Mouse (Mus musculus) MEL (cell line): ENCODE data around the gene Gm49383. TPM values are rescaled to one million over a fixed set of nuclear protein-coding genes. Genes with fewer than 3 reads are reported as not detected.
"Not testable (repeated sequence)": the region's sequence is repeated elsewhere in the genome, so short reads cannot be mapped to it uniquely, and the experiment has no call there.

Experiments
- DNase-seq: peaks from one replicate; pipeline ENCODE4 v3.0.0; 2011; ENCODE audit warnings: low read depth, low spot score
- H3K27ac ChIP-seq: 2 replicates; pipeline ENCODE4 v1.5.1; 2012; ENCODE audit warnings: low read depth, mild to moderate bottlenecking, control low read depth, low read length, moderate library complexity; ENCODE audit not compliant: control insufficient read depth
- H3K27me3 ChIP-seq, 2 experiments: fragments of 150-350 bp in 1 of 2; sonication (generic) in 1 of 2; 2 replicates each; pipeline ENCODE4 v1.6.1; 2012; ENCODE audit warnings: low read length in 2 of 2, mild to moderate bottlenecking in 2 of 2, improper control_type of control experiment in 1 of 2, moderate library complexity in 1 of 2; ENCODE audit not compliant: insufficient read depth in 2 of 2, control insufficient read depth in 1 of 2
- H3K36me3 ChIP-seq, 2 experiments: 2 replicates each; pipeline ENCODE4 v1.6.1; 2012 to 2014; ENCODE audit warnings: low read length in 2 of 2, improper control_type of control experiment in 1 of 2, inconsistent platforms in 1 of 2, mild to moderate bottlenecking in 1 of 2; ENCODE audit not compliant: insufficient read depth in 2 of 2, control insufficient read depth in 1 of 2
- H3K4me1 ChIP-seq, 2 experiments: fragments of 150-350 bp in 1 of 2; sonication (generic) in 1 of 2; 2 replicates each; pipeline ENCODE4 v1.6.1; 2012; ENCODE audit warnings: low read length in 2 of 2, improper control_type of control experiment in 1 of 2, mild to moderate bottlenecking in 1 of 2; ENCODE audit not compliant: insufficient read depth in 2 of 2, control insufficient read depth in 1 of 2
- H3K4me3 ChIP-seq, 2 experiments: fragments of 150-350 bp in 1 of 2; sonication (generic) in 1 of 2; 2 replicates each; pipeline ENCODE4 v1.5.1; 2012; ENCODE audit warnings: low read depth in 2 of 2, low read length in 2 of 2, mild to moderate bottlenecking in 2 of 2, moderate library complexity in 2 of 2, control low read depth in 1 of 2, improper control_type of control experiment in 1 of 2; ENCODE audit not compliant: control insufficient read depth in 1 of 2, insufficient read depth in 1 of 2
- H3K79me2 ChIP-seq: 2 replicates; pipeline ENCODE4 v1.6.1; 2012; ENCODE audit warnings: mild to moderate bottlenecking, low read length, moderate library complexity; ENCODE audit not compliant: control insufficient read depth, poor library complexity, insufficient read depth
- H3K9ac ChIP-seq: 2 replicates; pipeline ENCODE4 v1.6.1; 2012; ENCODE audit warnings: low read depth, mild to moderate bottlenecking, control low read depth, low read length, moderate library complexity; ENCODE audit not compliant: control insufficient read depth, poor library complexity, severe bottlenecking
- H3K9me3 ChIP-seq: fragments of 150-350 bp; sonication (generic); replicated peaks from 2 replicates; pipeline ENCODE4 v1.6.1; 2012; ENCODE audit warnings: mild to moderate bottlenecking, low read length, improper control_type of control experiment, moderate library complexity; ENCODE audit not compliant: insufficient read depth
- CHD1 ChIP-seq: IDR thresholded peaks from 2 replicates; pipeline ENCODE4 v1.6.1; 2012; ENCODE audit warnings: low read depth, mild to moderate bottlenecking, inconsistent platforms, low read length, improper control_type of control experiment
- CTCF ChIP-seq, 3 experiments: IDR thresholded peaks in 2 of 3; conservative IDR thresholded peaks in 1 of 3; 2 replicates each; pipeline ENCODE4 v1.5.1; 2011 to 2012; ENCODE audit warnings: low read length in 3 of 3, low read depth in 2 of 3, mild to moderate bottlenecking in 2 of 3, improper control_type of control experiment in 1 of 3, inconsistent platforms in 1 of 3, mixed read lengths in 1 of 3, moderate library complexity in 1 of 3; ENCODE audit not compliant: control insufficient read depth in 1 of 3, insufficient read depth in 1 of 3, poor library complexity in 1 of 3, severe bottlenecking in 1 of 3
- E2F4 ChIP-seq: IDR thresholded peaks from 2 replicates; pipeline ENCODE4 v1.6.1; 2011; ENCODE audit warnings: low read depth, low read length, improper control_type of control experiment, borderline replicate concordance
- ETS1 ChIP-seq: IDR thresholded peaks from 2 replicates; pipeline ENCODE4 v1.6.1; 2012; ENCODE audit warnings: low read depth, mild to moderate bottlenecking, inconsistent platforms, low read length, improper control_type of control experiment, moderate library complexity
- HCFC1 ChIP-seq: IDR thresholded peaks from 2 replicates; pipeline ENCODE4 v1.6.1; 2012; ENCODE audit warnings: low read depth, mild to moderate bottlenecking, inconsistent platforms, low read length, improper control_type of control experiment, moderate library complexity
- MAX ChIP-seq: IDR thresholded peaks from 2 replicates; pipeline ENCODE4 v1.6.1; 2011; ENCODE audit warnings: low read length, improper control_type of control experiment
- MYC ChIP-seq: IDR thresholded peaks from 2 replicates; pipeline ENCODE4 v1.6.1; 2011; ENCODE audit warnings: low read depth, mild to moderate bottlenecking, low read length, improper control_type of control experiment, moderate library complexity
- RAD21 ChIP-seq: IDR thresholded peaks from 2 replicates; pipeline ENCODE4 v1.6.1; 2011; ENCODE audit warnings: mild to moderate bottlenecking, low read depth, low read length, improper control_type of control experiment
- RCOR1 ChIP-seq: IDR thresholded peaks from 2 replicates; pipeline ENCODE4 v1.6.1; 2012; ENCODE audit warnings: low read depth, mild to moderate bottlenecking, inconsistent platforms, low read length, improper control_type of control experiment
- SIN3A ChIP-seq: IDR thresholded peaks from 2 replicates; pipeline ENCODE4 v1.6.1; 2012; ENCODE audit warnings: low read length, improper control_type of control experiment, inconsistent platforms
- SMC3 ChIP-seq: IDR thresholded peaks from 2 replicates; pipeline ENCODE4 v1.6.1; 2011; ENCODE audit warnings: low read depth, low read length, improper control_type of control experiment
- TBP ChIP-seq: IDR thresholded peaks from 2 replicates; pipeline ENCODE4 v1.8.0; 2011; ENCODE audit warnings: low read depth, low read length, improper control_type of control experiment
- UBTF ChIP-seq: IDR thresholded peaks from 2 replicates; pipeline ENCODE4 v1.6.1; 2012; ENCODE audit warnings: low read depth, mild to moderate bottlenecking, inconsistent platforms, low read length, improper control_type of control experiment, moderate library complexity, borderline replicate concordance; ENCODE audit not compliant: insufficient read depth
- USF1 ChIP-seq: IDR thresholded peaks from 2 replicates; pipeline ENCODE4 v1.6.1; 2014; ENCODE audit warnings: low read depth, mild to moderate bottlenecking, inconsistent platforms, low read length, improper control_type of control experiment, moderate library complexity
- ZC3H11A ChIP-seq: IDR thresholded peaks from 2 replicates; pipeline ENCODE4 v1.6.1; 2012; ENCODE audit warnings: low read depth, mild to moderate bottlenecking, inconsistent platforms, low read length, improper control_type of control experiment
- ZKSCAN1 ChIP-seq: IDR thresholded peaks from 2 replicates; pipeline ENCODE4 v1.6.1; 2012; ENCODE audit warnings: low read depth, mild to moderate bottlenecking, inconsistent platforms, low read length, improper control_type of control experiment, moderate library complexity
- ZMIZ1 ChIP-seq: IDR thresholded peaks from 2 replicates; pipeline ENCODE4 v1.6.1; 2012; ENCODE audit warnings: low read depth, mild to moderate bottlenecking, inconsistent platforms, low read length, improper control_type of control experiment, moderate library complexity
- ZNF384 ChIP-seq: IDR thresholded peaks from 2 replicates; pipeline ENCODE4 v1.6.1; 2012; ENCODE audit warnings: low read depth, mild to moderate bottlenecking, inconsistent platforms, low read length, improper control_type of control experiment
- polyA plus RNA-seq, 2 experiments: library from polyadenylated mRNA; stranded (reverse) in 1 of 2; unstranded in 1 of 2; fragments of >175 nt in 1 of 2; fragments of >200 nt in 1 of 2; gene quantifications; 2 replicates each; pipeline versions ENCODE4 v1.2.1 to v1.2.4; 2012; ENCODE audit warnings: low replicate concordance in 2 of 2, low read depth in 1 of 2; ENCODE audit not compliant: insufficient read length in 2 of 2, insufficient read depth in 1 of 2, missing spikeins in 1 of 2
- total RNA-seq: library from RNA; depleted of rRNA; stranded (reverse); fragments of 300-350 nt; gene quantifications from 2 replicates; pipeline ENCODE4 v1.2.3, GENCODE M21; 2012

Gm49383 gene
- total and polyA plus RNA-seq, 3 experiments = 27.5 to 28.8 TPM; not detected in 1

- TF ChIP-seq SIN3A (peak; percentile 49), MAX (peak; percentile 39; the same call in 1 of the 2 replicates), ZKSCAN1 (no peak), ETS1 (peak; percentile 64), CHD1 (no peak), ZMIZ1 (no peak), USF1 (no peak), RAD21 (peak; percentile 3)
Measured at GRCm38 (mm10) chr12:69164904-69165303, 32.0 kb downstream of the Gm49383 start (continued).

- H3K4me1 ChIP-seq = peaks cover 2 to 16% of the 10 kb centered on the region in 2 experiments; a peak in 3 of 4 replicates
- H3K27ac ChIP-seq, DNase-seq, H3K27me3 ChIP-seq, H3K79me2 ChIP-seq, H3K4me3 ChIP-seq, H3K9me3 ChIP-seq, H3K9ac ChIP-seq: not testable (repeated sequence)
- H3K36me3 ChIP-seq = peaks cover 0 to 23% of the 10 kb centered on the region in 2 experiments; a peak in 2 of 4 replicates
Measured at GRCm38 (mm10) chr12:69163586-69163985, 33.3 kb downstream of the Gm49383 start.

GRCm38 (mm10) chr12:69160677-69161076 lies 36.2 kb downstream of the Gm49383 start:
- peak; percentile 86 for TF ChIP-seq TBP
- DNase-seq = peak; percentile 47

GRCm38 (mm10) chr12:69159578-69159940 lies 37.3 kb downstream of the Gm49383 start:
- peak; percentile 89 for DNase-seq
- peak overlapping the region in 1 of 2 experiments; percentile 23; a peak in 1 of 4 replicates for H3K4me3 ChIP-seq

More at GRCm38 (mm10) chr12:69160677-69161076, 36.2 kb downstream of the Gm49383 start:
- not testable (repeated sequence) for H3K27me3 ChIP-seq, H3K27ac ChIP-seq, H3K9ac ChIP-seq, H3K9me3 ChIP-seq
- Histone ChIP-seq H3K4me1 (peaks cover 2 to 23% of the 10 kb centered on the region in 2 experiments; a peak in 3 of 4 replicates), H3K79me2 (peaks cover 11% of the 10 kb centered on the region), H3K36me3 (peaks cover 8 to 34% of the 10 kb centered on the region in 2 experiments), H3K4me3 (peak overlapping the region; percentile 9 to 29; a peak in 2 of 4 replicates)

More at GRCm38 (mm10) chr12:69159578-69159940, 37.3 kb downstream of the Gm49383 start:
- Histone ChIP-seq H3K4me1 (peaks cover 1 to 20% of the 10 kb centered on the region in 2 experiments; a peak in 3 of 4 replicates), H3K27me3 (no peaks in the 10 kb centered on the region), H3K27ac (no peak overlapping the region), H3K36me3 (peaks cover 8 to 25% of the 10 kb centered on the region in 2 experiments), H3K9ac (no peak overlapping the region), H3K79me2 (peaks cover 11% of the 10 kb centered on the region), H3K9me3 (no peaks in the 10 kb centered on the region)
- TF ChIP-seq ZC3H11A (0 out of 2 replicates have a peak, but pooled peaks have one; percentile 35), SIN3A (peak; percentile 55; the same call in 1 of the 2 replicates), RCOR1 (no peak), ZNF384 (peak; percentile 94), UBTF (0 out of 2 replicates have a peak, but pooled peaks have one; percentile 59), HCFC1 (peak; percentile 47), SMC3 (no peak), MYC (peak; percentile 31; the same call in 1 of the 2 replicates), E2F4 (no peak), TBP (peak; percentile 4; the same call in 1 of the 2 replicates), CTCF (IDR thresholded peaks at IDR 0.05 in 2 of 3, conservative IDR thresholded peaks at IDR 0.05 in 1 of 3; ENCODE audit: control insufficient read depth in 1 of 3, insufficient read depth in 1 of 3, low read depth in 2 of 3, low read length in 3 of 3, poor library complexity in 1 of 3, severe bottlenecking in 1 of 3) (peak in 2 of 3 experiments; percentile 20 to 62; a peak in 5 of 6 replicates), ETS1 (0 out of 2 replicates have a peak, but pooled peaks have one; percentile 0)
